Comparison of ENCODE assay signal across 25 mouse cellular contexts in genomic region chr5:113635861-113636565, GRCm38 (mm10). TPM values are rescaled to one million over a fixed set of nuclear protein-coding genes. Genes with fewer than 3 reads are reported as not detected.
DNase-seq lines count a peak whose midpoint lies in the region; ATAC-seq and TF ChIP-seq lines count a peak whose summit lies in the region.
"Had no signal": no experiment of that assay in that cellular context is flagged by ENCODE, and none has a peak within 500 bp of the region (broad histone marks: within the 10 kb centered on the region; RNA-seq: fewer than 3 reads in every experiment).

No protein-coding gene starts in this region.

- H3K9me3 ChIP-seq in lung, postnatal 0 days (ENCODE audit: low read length) = no peaks in the 10 kb centered on the region
- H3K9me3 ChIP-seq: embryonic facial prominence, embryonic 13.5 days; limb, embryonic 12.5 days; midbrain, embryonic 13.5 days; neural tube, embryonic 15.5 days; stomach, embryonic 15.5 days had no signal

- H3K4me1 ChIP-seq in kidney, adult 2 months (ENCODE audit: control insufficient read depth, insufficient read depth, low read length) = peaks cover 6% of the 10 kb centered on the region; the same call in 1 of the 2 replicates
- peaks cover 36% of the 10 kb centered on the region for H3K4me1 ChIP-seq in brown adipose tissue, adult 24 weeks (ENCODE audit: control insufficient read depth, insufficient read depth, insufficient read length, low read length)
- peaks cover 8% of the 10 kb centered on the region for H3K4me1 ChIP-seq in lung, postnatal 0 days (ENCODE audit: insufficient read depth, low read depth, low read length)
- H3K4me1 ChIP-seq: midbrain, embryonic 13.5 days had no signal

- intact Hi-C loops in gastrocnemius, adult 2 months (cut with DNase I) = no loop called here

- TF ChIP-seq EP300 in lung, postnatal 0 days (IDR thresholded peaks at IDR 0.05) = peak; percentile 84

- no peak for TF ChIP-seq POLR2A in kidney, adult 2 months (IDR thresholded peaks at IDR 0.05; ENCODE audit: low read depth, low read length)

- H3K4me3 ChIP-seq in gastrocnemius, adult 2 months = peak overlapping the region; percentile 13; the same call in 1 of the 2 replicates
- no peak overlapping the region for H3K4me3 ChIP-seq in kidney, adult 2 months (ENCODE audit: insufficient read depth, low read depth, low read length)
- H3K4me3 ChIP-seq in brown adipose tissue, adult 24 weeks (ENCODE audit: insufficient read depth, low read depth, low read length) = no peak overlapping the region
- H3K4me3 ChIP-seq in lung, postnatal 0 days (ENCODE audit: low read depth, low read length) = no peak overlapping the region
- H3K4me3 ChIP-seq: embryonic facial prominence, embryonic 13.5 days; limb, embryonic 12.5 days; midbrain, embryonic 13.5 days; neural tube, embryonic 15.5 days; stomach, embryonic 15.5 days had no signal

- TF ChIP-seq CTCF in gastrocnemius, adult 2 months (IDR thresholded peaks at IDR 0.05) = no peak
- TF ChIP-seq CTCF in kidney, adult 2 months (conservative IDR thresholded peaks at IDR 0.05; ENCODE audit: insufficient read depth, insufficient read length, low read depth, low read length) = no peak
- no peak for TF ChIP-seq CTCF in lung, postnatal 0 days (IDR thresholded peaks at IDR 0.05)

- ATAC-seq in lung, postnatal 0 days = peak; percentile 50
- ATAC-seq in monocyte, adult 5-6 weeks (replicated peaks; ENCODE audit: insufficient number of reproducible peaks, low FRiP score, low TSS enrichment, poor library complexity, severe bottlenecking) = no peak
- ATAC-seq: forebrain, postnatal 0 days; intestine, postnatal 0 days; midbrain, embryonic 13.5 days had no signal

- no peak overlapping the region for H3K9ac ChIP-seq in lung, postnatal 0 days (replicated peaks; ENCODE audit: low read depth)
- H3K9ac ChIP-seq: embryonic facial prominence, embryonic 13.5 days; forebrain, postnatal 0 days; hindbrain, embryonic 14.5 days; limb, embryonic 12.5 days; midbrain, embryonic 13.5 days; neural tube, embryonic 15.5 days; stomach, embryonic 15.5 days had no signal

- peak; percentile 31 for DNase-seq in gastrocnemius, adult 2 months
- no peak for DNase-seq in gastrocnemius, postnatal 4 days (ENCODE audit: low spot score in 2 of 2)
- peak; percentile 50 for DNase-seq in kidney, adult 2 months
- DNase-seq in kidney, adult 11 months = no peak
- peak; percentile 86 for DNase-seq in lung, postnatal 0 days (ENCODE audit: low spot score)
- DNase-seq in urinary bladder, adult 18-20 months (ENCODE audit: low spot score in 2 of 2) = no peak
- DNase-seq: adrenal gland, postnatal 10 days; cerebellum, adult 11-12 months; cerebellum, postnatal 10 days; forebrain, postnatal 0 days; gastrocnemius, postnatal 10 days; kidney, postnatal 4 days; right cerebral cortex, postnatal 25 days had no signal

- no peaks in the 10 kb centered on the region for H3K36me3 ChIP-seq in kidney, adult 2 months (ENCODE audit: control insufficient read depth, insufficient read depth, low read length)
- H3K36me3 ChIP-seq in lung, postnatal 0 days (ENCODE audit: insufficient read depth, low read length) = no peaks in the 10 kb centered on the region
- H3K36me3 ChIP-seq: embryonic facial prominence, embryonic 13.5 days; G1E; limb, embryonic 12.5 days; midbrain, embryonic 13.5 days; neural tube, embryonic 15.5 days; stomach, embryonic 15.5 days had no signal

- no peaks in the 10 kb centered on the region for H3K27me3 ChIP-seq in kidney, adult 2 months (replicated peaks; ENCODE audit: control insufficient read depth, insufficient read depth, low read length)
- H3K27me3 ChIP-seq in lung, postnatal 0 days (replicated peaks; ENCODE audit: insufficient read depth, low read length) = no peaks in the 10 kb centered on the region
- H3K27me3 ChIP-seq: embryonic facial prominence, embryonic 13.5 days; limb, embryonic 12.5 days; neural tube, embryonic 15.5 days; stomach, embryonic 15.5 days had no signal

- H3K27ac ChIP-seq in gastrocnemius, adult 2 months = peak overlapping the region; percentile 67
- no peak overlapping the region for H3K27ac ChIP-seq in kidney, adult 2 months (ENCODE audit: insufficient read depth, low read depth, low read length)
- peak overlapping the region; percentile 69 for H3K27ac ChIP-seq in brown adipose tissue, adult 24 weeks (replicated peaks; ENCODE audit: low read depth, low read length)
- peak overlapping the region; percentile 75 for H3K27ac ChIP-seq in lung, postnatal 0 days (ENCODE audit: low read length)
- H3K27ac ChIP-seq: embryonic facial prominence, embryonic 13.5 days; hindbrain, embryonic 14.5 days; limb, embryonic 12.5 days; macrophage; midbrain, embryonic 13.5 days; neural tube, embryonic 15.5 days; stomach, embryonic 15.5 days had no signal

- H3K4me2 ChIP-seq in lung, postnatal 0 days (replicated peaks; ENCODE audit: low read depth, low read length) = no peak overlapping the region
- H3K4me2 ChIP-seq: embryonic facial prominence, embryonic 13.5 days; hindbrain, embryonic 14.5 days; limb, embryonic 12.5 days; midbrain, embryonic 13.5 days; neural tube, embryonic 15.5 days; stomach, embryonic 15.5 days had no signal

- 68% methylated on average over 15 of the region's 15 CpGs for WGBS in kidney, adult 2 months
- WGBS in lung, postnatal 0 days = 57% methylated on average over 15 of the region's 15 CpGs

RNA-seq across cellular contexts. Expression of gene Cmklr1, which starts 14.2 kb away (rescaled TPM):
- total RNA-seq in gastrocnemius, adult 2 months (2021) = 10 to 100 TPM; 10.8 to 17.1 TPM
- 10 to 100 TPM; 16.1 to 16.7 TPM for total RNA-seq in gastrocnemius, postnatal 4 days (2021)
- polyA plus RNA-seq in kidney, adult 2 months (2012; rRNA removed) = 18.2 and 19.4 TPM in 2 replicates
- polyA plus RNA-seq in brown adipose tissue, adult 24 weeks (2012; ENCODE audit: insufficient read depth, insufficient read length, missing spikeins) = 10.9 and 17.4 TPM in 2 replicates
- polyA plus RNA-seq in lung, postnatal 0 days (2015; fragmentation: Nextera tagmentation; extraction: Ambion mirVana) = 53.4 and 63.8 TPM in 2 replicates
- total RNA-seq in monocyte, adult 5-6 weeks (2017) = 15.8 to 84.7 TPM (median 20.2 TPM) in 3 replicates
- total RNA-seq: hematopoietic stem cell, adult 5-6 weeks had no signal
- polyA plus RNA-seq: G1E had no signal

Comparison
In these comparisons a context has a peak if more than half of its experiments do, and no peak if none do; other contexts are left out.
1. DNase-seq: peak in gastrocnemius, adult 2 months (single experiment), kidney, adult 2 months (single experiment) and lung, postnatal 0 days (single experiment); none in gastrocnemius, postnatal 4 days (0 of 2), kidney, adult 11 months (single experiment) and urinary bladder, adult 18-20 months (0 of 2).